Mouse (Mus musculus) limb, embryonic 14.5 days (tissue): ENCODE data around the gene Cdk19. TPM values are rescaled to one million over a fixed set of nuclear protein-coding genes. Genes with fewer than 3 reads are reported as not detected.

Experiments used
- ATAC-seq: fragments of 200-750 bp; cut with Nextera tagmentation; 2 replicates; pipeline ENCODE4 v1.8.0; 2017; ENCODE audit warnings: low read depth, moderate number of reproducible peaks, moderate TSS enrichment; ENCODE audit not compliant: low FRiP score
- DNase-seq: peaks from one replicate; pipeline ENCODE4 v3.0.0-alpha.2; 2015; ENCODE audit warnings: low spot score
- H3K27ac ChIP-seq: fragments of 300-500 bp; sonication (generic); replicated peaks from 2 replicates; pipeline ENCODE4 v1.5.1; 2014; ENCODE audit warnings: low read depth, mild to moderate bottlenecking, low read length, moderate library complexity, mixed read lengths
- H3K27me3 ChIP-seq: fragments of 300-500 bp; sonication (generic); 2 replicates; pipeline ENCODE4 v1.6.1; 2014; ENCODE audit warnings: low read length, mixed read lengths; ENCODE audit not compliant: control insufficient read depth, insufficient read depth
- H3K36me3 ChIP-seq: fragments of 300-500 bp; sonication (generic); 2 replicates; pipeline ENCODE4 v1.6.1; 2014; ENCODE audit warnings: mild to moderate bottlenecking, low read length, moderate library complexity, mixed read lengths; ENCODE audit not compliant: control insufficient read depth, insufficient read depth
- H3K4me1 ChIP-seq: fragments of 300-500 bp; sonication (generic); 2 replicates; pipeline ENCODE4 v1.6.1; 2014; ENCODE audit warnings: antibody characterized with exemption, low read length, mixed read lengths; ENCODE audit not compliant: control insufficient read depth, insufficient read depth
- H3K4me2 ChIP-seq: fragments of 300-500 bp; sonication (generic); replicated peaks from 2 replicates; pipeline ENCODE4 v1.6.1; 2014; ENCODE audit warnings: low read depth, mild to moderate bottlenecking, low read length, moderate library complexity; ENCODE audit not compliant: severe bottlenecking
- H3K4me3 ChIP-seq: fragments of 300-500 bp; sonication (generic); replicated peaks from 2 replicates; pipeline ENCODE4 v1.5.1; 2014; ENCODE audit warnings: low read length
- H3K9ac ChIP-seq: fragments of 300-500 bp; sonication (generic); 2 replicates; pipeline ENCODE4 v1.6.1; 2014; ENCODE audit warnings: mild to moderate bottlenecking, low read depth, low read length, moderate library complexity; ENCODE audit not compliant: severe bottlenecking
- H3K9me3 ChIP-seq: fragments of 300-500 bp; sonication (generic); 2 replicates; pipeline ENCODE4 v1.6.1; 2016; ENCODE audit warnings: low read length; ENCODE audit not compliant: control insufficient read depth
- POLR2A ChIP-seq: fragments of 200-500 bp; IDR thresholded peaks from 2 replicates; pipeline ENCODE4 v1.8.0; 2012; ENCODE audit warnings: inconsistent platforms, mild to moderate bottlenecking, moderate library complexity, borderline replicate concordance; ENCODE audit not compliant: insufficient read depth, insufficient read length; ENCODE audit errors: extremely low read depth
- WGBS: fragments of 180-500 bp; shearing (Covaris S2); extraction: QIAGEN DNeasy Blood & Tissue Kit; methylation state at CpG from one replicate; pipeline ENCODE4 v1.1.7; 2014; 5-methylcytosine and 5-hydroxymethylcytosine counted together
- polyA plus RNA-seq, 2 experiments: library from polyadenylated mRNA; depleted of rRNA in 1 of 2; stranded (reverse) in 1 of 2; unstranded in 1 of 2; fragments of >200 nt; fragmentation: Nextera tagmentation in 1 of 2; extraction: Ambion mirVana in 1 of 2; gene quantifications; 2 replicates each; pipeline versions ENCODE4 v1.2.1 to v1.2.3; 2012 to 2014

Cdk19 gene
- polyA plus RNA-seq, 2 experiments: 12.2 to 13.5 TPM

GRCm38 (mm10) chr10:40489086-40489796 is 149.9 kb downstream of the Cdk19 start:
- no peak for ATAC-seq
- Histone ChIP-seq H3K4me3 (no peak overlapping the region), H3K4me1 (peaks cover 3% of the 10 kb centered on the region), H3K9ac (no peak overlapping the region), H3K27ac (no peak overlapping the region), H3K4me2 (no peak overlapping the region), H3K27me3 (no peaks in the 10 kb centered on the region), H3K9me3 (no peaks in the 10 kb centered on the region), H3K36me3 (no peaks in the 10 kb centered on the region)
- no peak for TF ChIP-seq POLR2A
- no peak for DNase-seq
- WGBS: 84% methylated on average over 6 of the region's 6 CpGs

DNA sequence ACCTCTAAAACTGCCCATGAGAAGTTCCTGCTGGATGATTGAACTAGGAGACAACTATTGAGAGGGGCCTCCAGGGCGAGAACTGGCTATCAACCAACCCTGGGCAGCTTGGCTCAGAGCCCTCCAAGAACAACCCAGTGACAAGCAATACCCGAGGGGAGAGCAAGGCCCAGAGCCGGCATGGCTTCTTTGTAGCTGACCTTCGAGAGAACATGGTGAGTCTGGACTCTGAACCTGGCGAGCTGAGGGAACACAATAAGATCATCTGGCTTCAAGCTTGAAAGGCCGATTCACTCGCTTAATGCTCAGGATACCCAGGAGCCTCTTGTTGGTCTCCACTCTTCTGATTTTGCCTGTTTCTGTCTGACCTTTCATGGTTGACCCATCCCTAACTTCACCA is 151.8 kb downstream of the Cdk19 start:
- Histone ChIP-seq H3K27ac (no peak overlapping the region), H3K9me3 (no peaks in the 10 kb centered on the region), H3K4me3 (no peak overlapping the region), H3K4me2 (no peak overlapping the region), H3K4me1 (peaks cover 3% of the 10 kb centered on the region), H3K36me3 (no peaks in the 10 kb centered on the region), H3K9ac (no peak overlapping the region), H3K27me3 (no peaks in the 10 kb centered on the region)
- 92% methylated on average over 7 of the region's 7 CpGs for WGBS
- TF ChIP-seq POLR2A: no peak
- no peak for DNase-seq
- no peak for ATAC-seq

- ATAC-seq: no peak
- H3K4me3 ChIP-seq: no peak overlapping the region
Observed at GRCm38 (mm10) chr10:40491748-40492147, 152.4 kb downstream of the Cdk19 start.

DNA sequence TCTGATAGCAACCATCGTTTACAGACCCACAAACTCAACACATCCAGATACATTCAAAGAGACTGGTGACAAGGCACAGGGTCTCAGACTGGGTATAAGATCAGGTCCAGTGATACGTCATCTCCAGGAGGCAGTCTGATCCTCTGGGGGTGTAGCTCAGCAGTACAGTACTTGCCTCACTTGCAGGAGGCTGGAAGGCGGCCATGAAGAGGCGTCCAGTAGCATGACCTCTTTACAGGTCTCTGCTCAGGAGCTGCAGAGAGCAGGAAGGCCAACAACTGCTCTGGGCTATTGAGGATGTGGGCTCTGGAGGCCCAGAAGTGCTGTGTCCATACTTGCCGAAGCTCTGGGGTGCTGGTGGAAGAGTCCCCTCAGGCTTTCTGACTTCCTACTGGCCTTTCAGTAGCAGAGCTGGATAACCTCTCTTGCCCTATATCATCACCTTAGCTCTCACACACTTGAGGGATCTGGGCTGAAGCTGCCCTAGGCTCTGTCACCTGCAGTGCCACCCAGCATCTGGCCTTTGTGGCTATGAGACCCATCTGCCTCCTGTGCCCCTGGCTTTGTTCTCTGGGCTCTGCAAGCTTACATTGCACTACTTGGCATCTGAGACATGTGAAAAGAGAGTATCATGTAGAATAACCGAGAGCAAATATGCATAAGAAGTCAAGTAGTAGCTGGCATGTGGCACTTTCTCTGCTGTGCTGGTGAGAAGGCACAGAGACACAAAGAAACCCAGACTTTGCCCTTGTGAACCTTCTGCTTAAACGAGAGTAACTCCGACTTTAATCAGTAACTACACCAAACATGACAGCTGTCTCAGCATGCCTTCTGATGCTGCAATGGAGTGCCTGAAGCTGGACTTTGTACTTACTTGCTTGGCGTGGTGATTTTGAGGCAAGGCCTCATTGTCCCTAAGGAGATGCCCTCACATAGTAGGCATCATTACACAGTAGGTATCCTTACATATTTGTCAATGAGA is 155.1 kb downstream of the Cdk19 start:
- H3K4me3 ChIP-seq: no peak overlapping the region
- no peaks in the 10 kb centered on the region for H3K27me3 ChIP-seq
- no peak for TF ChIP-seq POLR2A
- H3K4me2 ChIP-seq: no peak overlapping the region
- H3K4me1 ChIP-seq: peaks cover 3% of the 10 kb centered on the region
- H3K9me3 ChIP-seq: no peaks in the 10 kb centered on the region
- DNase-seq (no peak), ATAC-seq (no peak)
- no peaks in the 10 kb centered on the region for H3K36me3 ChIP-seq
- 77% methylated on average over 9 of the region's 9 CpGs for WGBS
- H3K9ac ChIP-seq: no peak overlapping the region
- H3K27ac ChIP-seq: no peak overlapping the region

More at GRCm38 (mm10) chr10:40491748-40492147, 152.4 kb downstream of the Cdk19 start:
- Histone ChIP-seq H3K27ac (no peak overlapping the region), H3K36me3 (no peaks in the 10 kb centered on the region), H3K4me1 (peaks cover 3% of the 10 kb centered on the region), H3K9ac (no peak overlapping the region), H3K4me2 (no peak overlapping the region), H3K27me3 (no peaks in the 10 kb centered on the region), H3K9me3 (no peaks in the 10 kb centered on the region)
- DNase-seq: no peak
- WGBS: 57% methylated on average over 10 of the region's 10 CpGs
- no peak for TF ChIP-seq POLR2A

DNA sequence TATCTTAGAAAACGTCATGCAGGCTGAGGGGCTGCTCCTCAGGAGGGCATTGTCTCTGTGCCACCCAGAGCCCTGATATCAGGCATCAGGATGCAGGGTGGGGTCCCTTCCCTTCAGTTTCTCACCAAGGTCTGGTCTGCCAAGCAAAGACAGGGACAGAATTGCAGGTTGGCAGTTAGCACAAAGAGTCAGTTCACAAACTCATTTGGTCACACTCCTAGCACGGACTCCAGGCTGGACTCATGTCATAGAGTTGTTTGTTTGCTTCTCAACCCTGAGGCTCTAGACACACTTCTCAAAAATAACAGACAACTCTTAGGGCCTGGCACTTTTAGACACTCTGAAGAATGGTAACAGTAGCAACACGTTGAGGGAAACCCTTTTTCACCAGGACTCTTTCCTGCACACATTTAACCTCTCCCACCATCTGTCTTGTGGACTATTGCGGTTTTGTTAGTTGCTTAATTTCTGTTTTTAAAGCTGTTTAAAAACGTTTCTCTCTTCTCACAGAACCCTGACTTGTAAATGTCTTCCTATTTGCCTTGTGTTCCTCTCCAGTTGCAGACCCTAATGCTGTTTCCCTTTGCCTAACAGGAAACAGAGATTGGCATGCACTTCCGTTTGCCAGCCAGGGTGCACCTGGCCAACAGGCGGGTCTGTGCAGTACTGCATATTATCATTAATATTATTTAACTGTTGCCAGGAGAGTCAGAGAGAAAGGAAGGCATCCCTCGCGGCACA is 158.1 kb downstream of the Cdk19 start:
- H3K36me3 ChIP-seq: no peaks in the 10 kb centered on the region
- H3K9ac ChIP-seq: no peak overlapping the region
- no peak overlapping the region for H3K27ac ChIP-seq
- 0 out of 2 replicates have a peak, but pooled peaks cover 4% of the 10 kb centered on the region for H3K4me1 ChIP-seq
- no peaks in the 10 kb centered on the region for H3K27me3 ChIP-seq
- H3K4me2 ChIP-seq: no peak overlapping the region
- H3K4me3 ChIP-seq: no peak overlapping the region
- ATAC-seq (no peak), DNase-seq (no peak)
- no peaks in the 10 kb centered on the region for H3K9me3 ChIP-seq
- 40% methylated on average over 9 of the region's 9 CpGs for WGBS
- TF ChIP-seq POLR2A: no peak
